Mouse (Mus musculus) spleen, adult 2 months (tissue): ENCODE data around the gene Krtap5-4.

Experiments used
- CTCF ChIP-seq: fragments of 200-500 bp; IDR thresholded peaks from 2 replicates; pipeline ENCODE4 v1.5.1; 2011; ENCODE audit warnings: mild to moderate bottlenecking, inconsistent platforms; ENCODE audit not compliant: insufficient read depth, insufficient read length, insufficient replicate concordance; ENCODE audit errors: extremely low read depth
- POLR2A ChIP-seq: fragments of 200-500 bp; IDR thresholded peaks from 2 replicates; pipeline ENCODE4 v1.6.1; 2011; ENCODE audit warnings: low read depth, low read length, inconsistent platforms

DNA sequence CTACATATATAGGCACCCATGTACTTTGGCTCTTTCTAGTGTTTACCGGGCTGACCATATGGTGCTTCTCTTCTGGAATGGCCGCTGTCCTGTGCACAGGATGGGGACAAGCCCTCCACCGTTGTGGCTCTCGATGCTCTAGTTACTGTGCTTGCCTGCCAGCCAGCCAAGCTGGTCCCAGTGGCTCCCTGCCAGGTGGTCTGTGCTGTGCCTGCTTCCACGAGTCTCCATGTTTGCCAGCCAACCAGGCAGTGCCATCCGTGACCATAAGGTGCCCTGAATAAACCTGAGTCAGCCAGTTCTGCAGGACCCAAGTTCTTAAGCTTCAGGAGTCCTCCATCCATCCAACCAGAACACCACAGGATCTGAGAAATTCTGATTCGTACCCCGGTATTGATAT, 31.8 kb downstream of the Krtap5-4 start:
- TF ChIP-seq CTCF = no peak
- no peak for TF ChIP-seq POLR2A
